Mouse (Mus musculus) testis, postnatal 10 days (tissue): ENCODE data around the gene Ccdc141.

Source experiments
- DNase-seq: peaks from one replicate; pipeline ENCODE4 v3.0.0; 2021; ENCODE audit warnings: low spot score

The Ccdc141 gene

DNA sequence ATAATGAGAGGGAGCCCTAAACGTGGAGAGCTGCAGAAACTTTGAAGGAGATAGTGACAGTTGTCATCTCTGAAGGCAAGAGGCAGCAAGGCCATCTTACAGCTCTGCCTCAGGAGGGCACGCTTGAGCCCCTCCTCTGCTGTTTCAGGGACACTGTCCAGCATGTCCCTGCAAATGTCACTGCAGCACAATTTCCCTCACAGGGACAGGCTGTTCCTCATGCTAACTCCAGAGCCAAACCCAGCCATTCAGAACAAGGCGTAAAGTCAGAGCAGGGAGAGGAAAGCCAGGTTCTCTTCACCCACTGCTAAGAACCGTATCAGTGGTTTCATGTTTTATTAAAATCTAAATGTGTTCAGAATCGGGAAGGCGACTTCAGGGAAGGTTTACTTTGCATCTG is 192.8 kb downstream of the Ccdc141 start:
- no peak for DNase-seq

DNA sequence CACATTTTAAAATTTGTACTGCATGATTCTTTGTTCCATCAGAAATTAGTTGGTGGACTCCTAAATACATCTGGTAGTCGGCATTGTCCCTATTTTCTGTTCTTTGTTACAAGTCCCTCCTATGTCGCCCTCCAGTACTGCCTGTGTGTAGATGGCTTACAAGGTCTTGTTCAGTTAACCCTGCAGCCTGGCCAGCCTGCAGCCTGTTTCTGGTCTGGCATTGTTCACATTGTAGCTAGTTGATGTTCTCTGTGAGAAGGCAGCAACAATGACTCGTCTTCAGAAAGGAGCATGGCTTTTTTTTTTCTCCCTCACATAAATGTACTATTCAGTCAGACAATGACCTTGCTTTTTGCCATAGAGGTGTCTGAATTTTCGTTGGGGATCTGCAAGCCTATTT is 198.4 kb downstream of the Ccdc141 start:
- DNase-seq: no peak

DNA sequence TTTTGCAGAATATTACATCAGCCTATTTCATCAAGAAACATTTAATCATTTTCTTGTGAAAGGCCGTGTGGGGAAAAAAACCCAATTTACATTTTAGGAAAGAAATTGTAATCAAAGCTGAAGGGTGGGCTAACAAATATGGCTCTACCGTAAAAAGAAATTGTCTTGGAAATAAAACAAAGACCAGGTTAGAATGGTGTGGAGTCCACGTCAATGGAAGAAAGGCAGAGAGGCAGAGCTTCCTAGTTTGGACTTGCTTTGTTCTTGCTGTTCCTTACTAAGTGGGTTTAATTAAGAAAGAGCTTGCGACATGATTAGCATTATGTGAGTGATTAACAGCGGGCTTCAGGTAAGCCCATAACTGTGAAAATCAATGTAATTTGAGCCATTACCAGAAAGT is 199.4 kb downstream of the Ccdc141 start:
- no peak for DNase-seq

DNA sequence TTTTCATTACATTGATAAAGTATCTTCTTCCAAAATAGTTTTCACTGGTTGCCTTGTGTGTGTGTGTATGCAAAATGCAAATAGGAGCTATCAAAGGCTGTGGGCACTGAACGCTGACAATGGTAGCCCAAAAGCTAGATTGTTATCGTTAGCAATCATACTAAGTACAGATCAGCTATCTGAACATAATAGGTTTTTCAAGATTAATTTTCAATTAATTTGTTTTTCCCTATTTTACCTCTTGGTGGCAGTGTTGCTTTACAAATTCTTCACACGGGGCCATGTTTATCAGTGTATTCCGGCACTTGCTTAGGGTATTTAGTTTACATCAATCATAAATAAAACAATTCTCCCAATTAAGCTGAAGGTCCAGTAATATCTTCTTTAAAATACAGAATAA is 199.8 kb downstream of the Ccdc141 start:
- DNase-seq: no peak

DNA sequence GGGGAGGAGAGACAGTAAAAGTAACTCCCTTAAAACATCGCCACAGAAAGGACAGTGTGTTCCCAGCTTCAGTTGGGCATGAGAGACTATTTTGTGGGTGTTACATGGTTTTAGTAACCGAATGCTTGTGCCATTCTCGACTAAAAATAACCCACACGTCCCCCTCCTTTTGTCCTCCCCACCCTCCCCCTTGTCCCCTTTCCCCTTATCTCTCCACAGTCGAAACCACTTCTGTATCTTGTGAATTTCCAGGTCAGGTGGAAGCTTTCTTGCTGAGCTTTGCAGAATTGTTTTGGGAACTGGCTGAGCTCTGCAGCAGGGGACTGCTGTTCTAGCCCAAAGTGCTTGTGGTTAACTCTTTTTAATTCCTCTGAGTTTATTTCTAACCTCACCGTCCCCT is 200.2 kb downstream of the Ccdc141 start:
- DNase-seq: no peak

DNA sequence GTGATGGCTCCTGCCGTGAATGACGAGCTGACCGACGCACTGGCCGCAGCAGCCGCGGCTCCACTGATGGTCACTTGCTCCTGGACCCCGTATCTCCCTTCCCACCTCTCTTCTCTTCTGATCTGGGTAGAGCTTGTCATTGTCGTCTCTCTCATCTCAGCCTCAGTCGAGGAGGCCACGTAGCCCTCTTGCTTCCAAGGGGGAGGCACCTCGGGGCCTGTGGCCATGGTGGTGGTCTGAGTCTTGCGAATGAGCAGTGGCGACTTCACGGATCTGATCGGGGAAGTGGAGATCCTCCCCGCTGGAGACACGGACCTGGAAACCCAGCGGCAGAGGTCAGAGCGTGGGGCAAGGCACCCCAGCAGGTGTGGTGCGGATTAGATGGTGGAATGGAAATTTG is 200.8 kb downstream of the Ccdc141 start:
- no peak for DNase-seq

DNA sequence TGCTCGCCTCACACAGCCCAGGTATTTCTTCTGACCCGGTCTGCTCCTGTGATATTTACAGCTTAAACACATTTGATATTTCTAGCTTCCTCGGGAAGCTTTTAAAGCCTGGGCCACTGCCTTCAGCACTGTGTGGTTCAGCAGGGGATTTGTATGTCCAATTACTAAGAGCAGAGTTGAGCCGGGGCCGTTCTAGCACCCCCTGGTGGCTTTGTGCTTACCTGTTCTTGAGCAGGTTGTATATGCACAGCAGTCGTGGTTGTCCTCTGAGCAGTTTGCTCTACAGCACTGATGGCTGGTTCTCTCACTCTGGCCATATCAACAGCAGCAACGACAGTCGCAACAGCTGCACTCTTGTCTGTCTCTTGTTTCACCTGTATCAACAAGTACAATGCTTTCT is 201.5 kb downstream of the Ccdc141 start:
- peak; percentile 90 for DNase-seq

DNA sequence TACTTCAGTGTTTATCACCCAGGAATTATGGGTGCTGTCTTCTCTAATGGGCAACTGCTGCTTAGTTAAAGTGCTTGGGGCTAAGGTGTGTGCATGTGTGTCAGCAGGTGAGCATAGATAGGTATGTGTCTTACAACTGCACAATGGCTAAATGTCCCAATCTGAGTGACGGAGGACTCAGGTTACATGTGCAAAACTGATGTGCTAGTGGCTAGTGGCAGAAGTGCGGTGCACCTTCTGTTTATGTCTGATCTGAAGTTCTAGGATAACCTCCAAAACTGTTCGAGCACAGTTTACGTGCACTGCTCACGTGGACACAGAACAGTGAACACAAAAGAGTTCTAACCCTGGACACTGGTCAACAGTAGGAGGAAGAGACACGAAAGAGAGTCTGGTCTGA is 203.9 kb downstream of the Ccdc141 start:
- no peak for DNase-seq

DNA sequence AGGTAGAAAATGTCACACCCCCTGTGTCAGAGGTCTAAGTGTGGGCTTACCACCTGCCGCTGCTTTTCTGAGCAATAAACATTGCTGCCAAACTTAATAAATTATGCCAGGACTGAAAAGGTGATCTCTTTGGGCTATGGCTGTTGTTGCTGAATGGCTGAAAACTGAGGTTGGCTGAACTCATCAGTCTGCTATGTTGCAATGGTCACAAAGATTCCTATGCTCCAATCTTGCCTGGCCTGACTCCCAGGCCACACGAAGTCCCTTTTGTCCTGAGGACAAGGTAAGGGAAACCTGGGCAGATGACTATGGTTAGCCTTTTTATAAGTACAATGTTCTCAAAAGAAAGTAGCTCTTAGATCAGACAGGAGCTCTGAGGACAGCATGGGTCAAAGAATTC is 204.4 kb downstream of the Ccdc141 start:
- no peak for DNase-seq

DNA sequence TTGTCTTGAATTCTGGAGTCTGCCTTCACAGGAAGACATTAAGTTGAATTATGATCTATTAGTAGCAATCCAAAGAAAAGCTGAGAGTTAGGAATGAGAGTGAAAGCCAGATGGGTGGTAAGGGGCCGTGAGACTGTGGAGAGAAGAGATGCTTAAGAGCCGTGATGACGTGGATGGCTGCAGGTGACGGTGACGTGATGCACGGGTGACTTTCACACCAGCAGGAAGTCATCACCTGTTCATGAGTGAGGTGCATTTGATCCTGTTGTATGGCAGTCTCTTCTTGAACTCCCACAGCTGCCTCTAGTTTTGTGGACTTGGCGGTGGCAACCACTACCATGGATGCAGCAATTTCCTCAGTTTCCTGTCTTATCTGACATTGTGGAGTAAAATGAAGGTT is 204.9 kb downstream of the Ccdc141 start:
- DNase-seq: no peak

DNA sequence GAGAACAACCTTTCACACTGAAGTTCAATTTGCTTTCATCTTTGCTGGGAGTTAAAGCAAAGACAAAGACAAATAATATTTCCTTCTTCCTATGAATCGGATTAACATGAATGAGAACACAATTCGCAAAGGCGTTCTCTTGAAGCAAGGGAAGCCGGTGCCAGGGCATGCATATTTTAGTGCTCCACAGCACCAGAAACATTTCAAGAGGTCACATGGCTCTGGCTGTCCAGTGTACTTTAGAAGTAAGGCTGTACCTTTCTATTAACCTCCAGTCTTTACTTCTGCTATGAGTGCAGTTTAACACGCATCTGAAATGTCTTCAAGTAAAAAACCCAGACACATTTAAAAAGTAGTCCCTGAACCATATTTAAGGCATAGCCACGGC is 208.4 kb downstream of the Ccdc141 start:
- DNase-seq: no peak

DNA sequence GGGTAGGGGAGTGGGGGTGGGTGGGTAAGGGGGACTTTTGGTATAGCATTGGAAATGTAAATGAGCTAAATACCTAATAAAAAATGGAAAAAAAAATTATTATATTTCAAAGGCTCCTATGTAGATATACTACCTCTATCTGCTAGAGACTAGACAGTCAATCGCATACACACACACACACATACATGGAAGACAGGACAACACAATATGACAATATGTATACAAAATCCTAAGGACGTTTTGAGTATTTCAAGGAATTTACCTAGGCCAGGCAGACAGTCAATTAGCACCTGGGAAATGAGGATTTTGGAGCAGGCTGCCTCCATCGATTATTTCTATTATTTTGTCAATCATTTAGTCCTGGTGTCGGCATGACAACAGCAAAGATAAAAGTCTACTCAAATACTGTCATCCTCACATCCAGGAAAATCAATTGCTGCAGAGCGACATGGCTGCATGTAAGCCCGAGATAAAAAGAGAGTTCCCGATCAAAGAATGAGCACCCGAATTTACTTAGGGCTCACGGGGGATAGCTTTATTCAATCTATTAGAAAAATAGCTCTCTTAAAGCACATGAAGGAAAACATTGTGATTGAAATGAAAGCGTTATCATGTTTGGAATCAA is 208.9 kb downstream of the Ccdc141 start:
- DNase-seq: no peak
